Mouse (Mus musculus) forebrain, embryonic 16.5 days (tissue): ENCODE results near the gene Grik4. TPM values are rescaled to one million over a fixed set of nuclear protein-coding genes. Genes with fewer than 3 reads are reported as not detected.
A peak's percentile ranks its signal among the peaks of the same experiment; 100 is the strongest.

Experiments used
- ATAC-seq: fragments of 200-750 bp; cut with Nextera tagmentation; 2 replicates; pipeline ENCODE4 v1.8.0; 2017; ENCODE audit warnings: mild to moderate bottlenecking, moderate library complexity
- H3K27ac ChIP-seq: fragments of 300-500 bp; sonication (generic); 2 replicates; pipeline ENCODE4 v1.5.1; 2014; ENCODE audit warnings: low read length, control low read depth
- H3K27me3 ChIP-seq: fragments of 300-500 bp; sonication (generic); replicated peaks from 2 replicates; pipeline ENCODE4 v1.6.1; 2014; ENCODE audit warnings: low read length; ENCODE audit not compliant: control insufficient read depth, insufficient read depth
- H3K36me3 ChIP-seq: fragments of 300-500 bp; sonication (generic); 2 replicates; pipeline ENCODE4 v1.6.1; 2014; ENCODE audit not compliant: control insufficient read depth, insufficient read depth
- H3K4me1 ChIP-seq: fragments of 300-500 bp; sonication (generic); replicated peaks from 2 replicates; pipeline ENCODE4 v1.6.1; 2014; ENCODE audit warnings: low read length; ENCODE audit not compliant: control insufficient read depth, insufficient read depth
- H3K4me2 ChIP-seq: fragments of 300-500 bp; sonication (generic); 2 replicates; pipeline ENCODE4 v1.6.1; 2014; ENCODE audit warnings: mild to moderate bottlenecking, low read length, control low read depth
- H3K4me3 ChIP-seq: fragments of 300-500 bp; sonication (generic); replicated peaks from 2 replicates; pipeline ENCODE4 v1.5.1; 2014; ENCODE audit warnings: mild to moderate bottlenecking, low read length, control low read depth
- H3K9ac ChIP-seq: fragments of 300-500 bp; sonication (generic); replicated peaks from 2 replicates; pipeline ENCODE4 v1.6.1; 2014; ENCODE audit warnings: low read depth, low read length, control low read depth
- H3K9me3 ChIP-seq: fragments of 300-500 bp; sonication (generic); 2 replicates; pipeline ENCODE4 v1.6.1; 2016; ENCODE audit warnings: low read length; ENCODE audit not compliant: control insufficient read depth
- WGBS: fragments of 180-500 bp; shearing (Covaris S2); extraction: QIAGEN DNeasy Blood & Tissue Kit; methylation state at CpG from one replicate; pipeline ENCODE4 v1.1.7; 2014; 5-methylcytosine and 5-hydroxymethylcytosine counted together
- polyA plus RNA-seq: library from polyadenylated mRNA; unstranded; fragments of >200 nt; fragmentation: Nextera tagmentation; extraction: Ambion mirVana; gene quantifications from 2 replicates; pipeline ENCODE4 v1.2.1, GENCODE M21; 2015

The Grik4 gene
- polyA plus RNA-seq, 1 experiment from 2014 or later, result 4.8 TPM

DNA sequence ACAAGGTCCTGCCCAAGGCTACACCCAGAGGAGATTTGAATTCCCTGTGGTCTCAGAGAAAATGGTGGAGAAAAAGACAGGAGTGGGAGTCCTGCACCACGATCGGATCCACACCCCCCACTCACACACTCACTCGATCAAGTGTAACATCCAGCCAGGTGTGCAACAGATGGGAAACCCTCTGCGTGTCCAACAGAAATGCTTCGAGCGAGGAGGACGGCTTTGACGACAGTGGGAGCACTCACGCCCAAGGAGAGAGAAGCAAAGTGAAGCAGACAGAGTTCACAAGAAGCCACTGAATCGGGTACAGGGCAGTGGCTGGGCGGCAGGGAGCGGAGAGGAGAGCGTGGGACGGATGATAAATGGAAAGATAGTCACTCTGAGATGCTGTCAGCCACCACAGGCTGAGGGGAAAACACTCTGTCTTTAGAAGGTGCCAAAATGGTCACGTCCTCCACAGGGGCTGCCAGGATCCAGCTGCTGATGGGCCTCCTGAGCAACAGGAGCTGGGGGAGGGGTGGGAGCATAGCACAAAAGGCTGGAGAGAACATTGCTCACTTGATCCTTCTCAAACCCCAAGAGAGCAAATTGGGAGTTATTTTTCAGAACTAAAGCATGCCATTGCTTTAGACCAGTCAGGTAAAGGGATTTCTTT is 58.1 kb downstream of the Grik4 start:
- Histone ChIP-seq H3K9ac (no peak overlapping the region), H3K4me3 (no peak overlapping the region), H3K4me2 (no peak overlapping the region), H3K27me3 (no peaks in the 10 kb centered on the region), H3K4me1 (peaks cover 7% of the 10 kb centered on the region), H3K36me3 (no peaks in the 10 kb centered on the region), H3K27ac (no peak overlapping the region), H3K9me3 (no peaks in the 10 kb centered on the region)
- ATAC-seq, result no peak
- WGBS, result 66% methylated on average over 15 of the region's 15 CpGs

DNA sequence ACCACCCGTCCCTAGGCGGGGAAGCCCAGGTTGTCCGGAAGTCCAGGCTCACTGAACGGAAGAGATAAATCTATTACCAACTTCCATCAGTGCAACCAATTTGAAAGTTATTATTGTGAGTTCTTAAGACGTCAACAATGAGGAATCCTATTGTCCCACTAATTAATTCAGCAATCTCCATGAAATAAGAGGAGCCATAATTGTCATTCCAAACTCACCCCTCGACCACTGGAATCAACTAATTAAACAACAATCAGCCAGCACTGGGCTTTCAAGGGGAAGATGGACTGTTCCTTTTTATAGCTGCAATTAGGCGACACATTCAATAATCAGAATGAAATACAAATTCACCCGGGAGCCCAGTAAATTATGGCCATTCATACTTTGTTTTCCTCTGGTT is 58.7 kb downstream of the Grik4 start:
- Histone ChIP-seq H3K27ac (no peak overlapping the region), H3K27me3 (no peaks in the 10 kb centered on the region), H3K4me2 (no peak overlapping the region), H3K9me3 (no peaks in the 10 kb centered on the region), H3K9ac (no peak overlapping the region), H3K4me1 (peaks cover 7% of the 10 kb centered on the region), H3K4me3 (no peak overlapping the region), H3K36me3 (no peaks in the 10 kb centered on the region)
- WGBS, result 34% methylated on average over 8 of the region's 8 CpGs
- ATAC-seq, result no peak

DNA sequence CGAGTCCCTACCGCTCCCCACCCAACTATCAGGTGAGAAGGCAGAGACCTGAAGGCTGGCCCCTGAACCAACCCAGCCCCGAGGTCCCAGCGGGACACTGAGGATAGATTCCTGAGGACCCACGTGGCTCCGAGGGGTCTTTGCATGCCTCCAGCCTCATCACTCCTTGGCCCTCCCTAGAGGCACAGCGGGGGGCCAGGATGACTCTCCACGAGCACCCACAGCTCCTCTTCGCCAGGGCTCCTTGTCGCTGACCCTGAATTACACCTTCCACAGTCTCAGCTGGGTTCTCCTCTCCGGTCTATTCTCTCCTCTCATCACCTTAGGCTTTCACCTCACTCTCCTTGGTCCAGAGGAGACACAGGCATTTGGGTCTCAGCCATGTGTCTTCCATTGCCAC is 59.2 kb downstream of the Grik4 start:
- H3K27ac ChIP-seq, result no peak overlapping the region
- ATAC-seq, result no peak
- peaks cover 7% of the 10 kb centered on the region for H3K4me1 ChIP-seq
- no peaks in the 10 kb centered on the region for H3K9me3 ChIP-seq
- no peak overlapping the region for H3K4me2 ChIP-seq
- WGBS, result 75% methylated on average over 11 of the region's 11 CpGs
- H3K36me3 ChIP-seq, result no peaks in the 10 kb centered on the region
- no peaks in the 10 kb centered on the region for H3K27me3 ChIP-seq
- H3K4me3 ChIP-seq, result no peak overlapping the region
- no peak overlapping the region for H3K9ac ChIP-seq

DNA sequence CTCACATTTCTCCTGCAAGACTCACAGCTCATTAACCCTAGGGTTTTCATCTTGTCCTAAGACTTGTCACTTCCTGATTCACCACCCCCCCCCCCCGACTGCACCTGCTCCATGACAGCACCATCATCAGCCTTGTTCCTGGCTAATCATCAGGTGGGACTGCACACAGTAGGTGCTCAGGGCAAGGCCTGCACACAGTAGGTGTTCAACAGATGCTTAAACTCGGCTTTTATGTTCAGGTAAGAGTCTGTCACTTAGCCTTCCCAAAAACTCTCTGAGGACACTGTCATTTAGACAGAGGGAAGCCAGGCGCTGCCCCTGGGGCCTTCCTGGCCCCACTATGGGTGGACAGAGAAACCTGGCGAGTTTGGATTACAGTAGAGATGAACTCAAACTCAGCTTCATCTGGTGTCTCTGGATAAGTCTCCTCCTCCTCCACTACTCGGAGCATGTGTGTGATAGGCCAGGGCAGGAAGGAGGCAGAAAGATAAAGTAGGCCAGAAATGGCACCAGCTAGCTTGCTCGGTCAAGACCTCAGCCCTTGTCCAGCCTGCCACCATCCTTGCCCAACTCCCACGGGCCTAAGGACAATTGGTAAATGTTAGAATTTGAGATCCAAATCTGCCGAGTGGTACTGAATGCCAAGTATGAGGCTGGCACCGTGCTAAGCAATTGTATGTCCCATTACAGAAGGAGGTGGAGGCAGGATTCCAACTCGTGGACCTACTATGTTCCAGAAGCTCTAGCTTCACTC is 61.1 kb downstream of the Grik4 start:
- H3K4me1 ChIP-seq, result peaks cover 20% of the 10 kb centered on the region
- 86% methylated on average over 10 of the region's 10 CpGs for WGBS
- no peak overlapping the region for H3K27ac ChIP-seq
- H3K4me2 ChIP-seq, result no peak overlapping the region
- no peak overlapping the region for H3K9ac ChIP-seq
- no peaks in the 10 kb centered on the region for H3K27me3 ChIP-seq
- no peaks in the 10 kb centered on the region for H3K9me3 ChIP-seq
- H3K4me3 ChIP-seq, result no peak overlapping the region
- H3K36me3 ChIP-seq, result no peaks in the 10 kb centered on the region
- ATAC-seq, result no peak

DNA sequence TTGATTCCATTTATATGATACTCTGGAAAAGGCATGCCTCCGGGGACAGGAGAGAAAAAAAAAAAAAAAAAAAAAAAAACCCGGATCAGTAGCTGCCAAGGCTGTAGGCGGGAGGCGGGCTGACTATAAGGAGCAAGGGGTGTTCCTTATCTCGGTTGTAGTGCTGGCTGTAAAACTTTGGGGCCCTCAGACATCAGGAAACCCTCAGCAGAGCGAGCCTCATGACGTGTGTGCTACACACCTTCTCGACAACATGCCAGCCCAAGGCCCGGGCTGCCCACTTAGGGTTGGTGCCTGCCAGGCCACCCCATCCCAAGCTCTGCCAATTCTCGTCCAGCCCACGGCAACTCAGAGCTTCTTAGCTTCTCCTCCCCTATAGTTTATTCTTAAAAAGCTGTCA is 62.0 kb downstream of the Grik4 start:
- no peak overlapping the region for H3K4me2 ChIP-seq
- H3K9me3 ChIP-seq, result no peaks in the 10 kb centered on the region
- no peak overlapping the region for H3K27ac ChIP-seq
- H3K9ac ChIP-seq, result no peak overlapping the region
- H3K4me1 ChIP-seq, result peaks cover 23% of the 10 kb centered on the region
- ATAC-seq, result no peak
- 50% methylated on average over 11 of the region's 11 CpGs for WGBS
- no peaks in the 10 kb centered on the region for H3K36me3 ChIP-seq
- no peak overlapping the region for H3K4me3 ChIP-seq
- no peaks in the 10 kb centered on the region for H3K27me3 ChIP-seq

DNA sequence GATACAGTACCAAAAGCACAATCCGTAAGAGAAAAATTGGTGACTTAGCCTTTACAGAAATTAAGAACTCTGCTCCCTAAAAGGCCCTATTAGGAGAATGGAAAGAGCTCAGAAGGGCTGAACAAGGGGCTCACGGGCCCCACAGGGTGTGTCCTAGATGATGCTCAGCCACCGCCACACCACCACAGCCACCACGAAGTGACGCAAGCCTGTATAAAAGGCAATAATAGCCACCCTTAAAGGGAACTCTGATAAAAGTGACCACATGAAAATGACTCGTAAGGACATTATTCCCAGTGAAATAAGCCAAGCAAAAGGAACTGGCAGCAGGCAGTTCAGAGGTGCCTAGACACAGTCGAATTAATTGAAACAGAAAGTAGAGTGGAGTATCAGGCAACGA is 63.3 kb downstream of the Grik4 start:
- no peak overlapping the region for H3K4me2 ChIP-seq
- H3K4me3 ChIP-seq, result no peak overlapping the region
- WGBS, result 62% methylated on average over 8 of the region's 8 CpGs
- H3K27me3 ChIP-seq, result no peaks in the 10 kb centered on the region
- peaks cover 19% of the 10 kb centered on the region for H3K4me1 ChIP-seq
- H3K27ac ChIP-seq, result no peak overlapping the region
- no peaks in the 10 kb centered on the region for H3K36me3 ChIP-seq
- H3K9ac ChIP-seq, result no peak overlapping the region
- ATAC-seq, result no peak
- H3K9me3 ChIP-seq, result no peaks in the 10 kb centered on the region

DNA sequence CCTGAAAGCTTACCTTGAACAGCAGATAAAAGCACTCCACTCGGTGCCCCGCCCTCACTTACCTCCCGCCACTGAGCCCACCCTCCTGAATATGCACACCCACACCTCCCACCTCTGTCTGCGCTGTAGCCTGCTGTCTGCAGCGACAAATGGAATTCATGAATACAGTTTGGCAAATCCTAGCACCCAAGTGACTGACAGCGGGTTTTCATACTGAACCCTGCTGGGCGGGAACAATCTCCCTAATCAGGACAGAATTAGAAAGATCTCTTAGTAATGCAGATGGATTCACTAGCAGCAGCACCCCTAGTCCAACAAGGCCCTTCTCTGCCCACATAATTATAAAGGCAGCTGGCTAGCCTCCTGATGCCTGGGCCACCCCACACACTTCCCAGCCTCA is 65.9 kb downstream of the Grik4 start:
- 14% methylated on average over 7 of the region's 7 CpGs for WGBS
- H3K36me3 ChIP-seq, result no peaks in the 10 kb centered on the region
- ATAC-seq, result peak; percentile 91

DNA sequence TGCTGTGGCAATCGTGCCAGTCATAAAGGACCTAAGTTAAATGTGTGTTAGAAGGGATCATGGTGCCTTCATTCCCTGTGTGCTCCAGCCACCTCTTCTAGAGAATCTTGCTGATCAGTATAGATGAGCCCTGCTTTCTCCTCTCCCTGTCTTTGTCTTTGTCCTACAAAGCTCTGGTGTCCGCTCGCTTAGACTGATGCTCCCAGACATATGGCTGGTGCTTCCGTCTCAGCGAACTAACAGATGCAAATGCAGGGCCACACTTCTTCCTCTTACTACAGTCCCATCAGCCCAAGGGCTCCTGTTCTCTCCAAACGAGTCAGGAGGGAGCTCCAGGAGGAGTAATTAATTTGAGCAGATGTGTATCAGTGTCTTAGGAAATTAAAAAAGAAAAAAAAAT is 71.4 kb downstream of the Grik4 start:
- ATAC-seq, result no peak
- H3K4me2 ChIP-seq, result no peak overlapping the region
- no peaks in the 10 kb centered on the region for H3K36me3 ChIP-seq
- H3K9me3 ChIP-seq, result no peaks in the 10 kb centered on the region
- 60% methylated on average over 6 of the region's 6 CpGs for WGBS
- no peak overlapping the region for H3K9ac ChIP-seq
- H3K4me3 ChIP-seq, result no peak overlapping the region
- H3K27me3 ChIP-seq, result no peaks in the 10 kb centered on the region
- H3K27ac ChIP-seq, result no peak overlapping the region
- peaks cover 14% of the 10 kb centered on the region for H3K4me1 ChIP-seq

More for the DNA sequence above, 65.9 kb downstream of the Grik4 start:
- H3K9ac ChIP-seq, result no peak overlapping the region
- peaks cover 16% of the 10 kb centered on the region for H3K4me1 ChIP-seq
- H3K27ac ChIP-seq, result peak overlapping the region; percentile 9; the same call in 1 of the 2 replicates
- H3K9me3 ChIP-seq, result no peaks in the 10 kb centered on the region
- H3K27me3 ChIP-seq, result no peaks in the 10 kb centered on the region
- no peak overlapping the region for H3K4me3 ChIP-seq
- H3K4me2 ChIP-seq, result no peak overlapping the region

DNA sequence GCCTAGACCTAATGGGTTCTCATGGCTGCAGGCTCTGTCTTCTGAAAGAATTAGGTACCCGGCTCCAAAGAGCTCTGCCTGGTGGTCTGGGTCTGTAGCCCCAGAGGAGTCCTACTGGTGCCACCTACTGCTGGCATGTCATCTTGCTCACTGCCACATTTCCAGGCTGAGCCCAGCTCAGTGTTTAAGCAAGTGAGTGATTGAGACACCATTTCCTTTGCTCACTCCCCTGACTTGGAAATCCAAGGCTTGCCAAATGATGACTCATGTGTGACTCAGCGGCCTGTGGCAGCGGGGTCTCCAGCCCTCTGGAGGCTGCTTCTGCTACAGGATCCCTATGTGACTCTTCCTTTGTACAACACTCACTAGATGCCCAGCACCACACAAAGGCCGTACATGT is 72.6 kb downstream of the Grik4 start:
- no peak overlapping the region for H3K9ac ChIP-seq
- no peak overlapping the region for H3K4me2 ChIP-seq
- H3K36me3 ChIP-seq, result no peaks in the 10 kb centered on the region
- ATAC-seq, result no peak
- WGBS, result 88% methylated on average over 4 of the region's 4 CpGs
- H3K27me3 ChIP-seq, result no peaks in the 10 kb centered on the region
- no peak overlapping the region for H3K27ac ChIP-seq
- H3K4me3 ChIP-seq, result no peak overlapping the region
- peaks cover 15% of the 10 kb centered on the region for H3K4me1 ChIP-seq
- no peaks in the 10 kb centered on the region for H3K9me3 ChIP-seq
